In the genomic region with DNA sequence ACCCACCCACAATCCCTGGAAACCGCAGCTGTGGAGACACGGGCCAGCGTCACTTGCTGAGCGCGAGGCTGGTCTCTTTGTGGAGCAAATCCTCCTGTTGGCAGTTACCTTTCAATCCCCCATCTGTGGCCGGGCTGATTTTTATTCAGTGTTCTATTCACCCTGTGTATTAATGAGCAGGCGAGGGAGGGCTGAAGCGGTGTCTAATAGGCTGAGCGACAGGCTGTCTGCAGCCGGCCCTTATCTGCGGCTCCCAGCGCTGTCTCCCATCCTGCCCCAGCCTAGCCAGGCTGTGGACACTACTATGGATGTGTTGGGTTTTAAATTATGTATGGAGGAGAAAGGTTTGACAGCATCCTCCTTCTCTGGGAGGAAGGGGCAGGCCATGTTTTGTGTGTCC, we compare ENCODE assay signal across 13 mouse cellular contexts.
A peak's percentile ranks its signal among the peaks of the same experiment; 100 is the strongest.
DNase-seq lines count a peak whose midpoint lies in the region; ATAC-seq and TF ChIP-seq lines count a peak whose summit lies in the region.
"Had no signal": no experiment of that assay in that cellular context is flagged by ENCODE, and none has a peak within 500 bp of the region (broad histone marks: within the 10 kb centered on the region; RNA-seq: fewer than 3 reads in every experiment).

No protein-coding gene starts in this region.

- no peak for TF ChIP-seq POLR2A in kidney, adult 2 months (IDR thresholded peaks at IDR 0.05; ENCODE audit: low read depth, low read length)

- no peaks in the 10 kb centered on the region for H3K27me3 ChIP-seq in forebrain, embryonic 11.5 days (ENCODE audit: control insufficient read depth, insufficient read depth, low read length)
- H3K27me3 ChIP-seq in hindbrain, postnatal 0 days (ENCODE audit: insufficient read depth, low read length), result no peaks in the 10 kb centered on the region
- H3K27me3 ChIP-seq in midbrain, postnatal 0 days (ENCODE audit: insufficient read depth, low read length), result no peaks in the 10 kb centered on the region
- no peaks in the 10 kb centered on the region for H3K27me3 ChIP-seq in kidney, adult 2 months (replicated peaks; ENCODE audit: control insufficient read depth, insufficient read depth, low read length)
- H3K27me3 ChIP-seq: embryonic facial prominence, embryonic 15.5 days had no signal

- peak; percentile 80 for DNase-seq in heart, adult 11 months
- DNase-seq in heart, adult 18-20 months, result no peak
- peak; percentile 81 for DNase-seq in forebrain, embryonic 11.5 days (ENCODE audit: low spot score)
- DNase-seq in hindbrain, postnatal 0 days (ENCODE audit: low spot score), result peak; percentile 57
- DNase-seq in midbrain, postnatal 0 days (ENCODE audit: low spot score), result peak; percentile 70
- DNase-seq in left cerebral cortex, adult 8-10 months (ENCODE audit: low spot score in 2 of 2), result no peak
- no peak for DNase-seq in kidney, adult 2 months
- DNase-seq in natural killer cell, adult 2 months (ENCODE audit: low spot score in 2 of 2), result no peak
- DNase-seq: gastrocnemius, adult 2 months; heart, postnatal 10 days had no signal

- H3K4me3 ChIP-seq in forebrain, embryonic 11.5 days (ENCODE audit: low read depth, low read length), result no peak overlapping the region
- no peak overlapping the region for H3K4me3 ChIP-seq in hindbrain, postnatal 0 days (ENCODE audit: low read length)
- no peak overlapping the region for H3K4me3 ChIP-seq in midbrain, postnatal 0 days (ENCODE audit: low read depth, low read length)
- H3K4me3 ChIP-seq in kidney, adult 2 months (ENCODE audit: insufficient read depth, low read depth, low read length), result no peak overlapping the region
- H3K4me3 ChIP-seq: embryonic facial prominence, embryonic 15.5 days; gastrocnemius, adult 2 months had no signal

- peak; percentile 90 for ATAC-seq in forebrain, embryonic 11.5 days (replicated peaks; ENCODE audit: low FRiP score)
- ATAC-seq in hindbrain, postnatal 0 days, result peak; percentile 52; the same call in 1 of the 2 replicates
- peak; percentile 52; the same call in 1 of the 2 replicates for ATAC-seq in midbrain, postnatal 0 days (ENCODE audit: low FRiP score)
- ATAC-seq: lung, postnatal 0 days had no signal

- TF ChIP-seq CTCF in hindbrain, postnatal 0 days (IDR thresholded peaks at IDR 0.05; ENCODE audit: low read depth), result no peak
- no peak for TF ChIP-seq CTCF in midbrain, postnatal 0 days (IDR thresholded peaks at IDR 0.05)
- no peak for TF ChIP-seq CTCF in kidney, adult 2 months (conservative IDR thresholded peaks at IDR 0.05; ENCODE audit: insufficient read depth, insufficient read length, low read depth, low read length)

- H3K36me3 ChIP-seq in forebrain, embryonic 11.5 days (ENCODE audit: control insufficient read depth, insufficient read depth, low read length), result no peaks in the 10 kb centered on the region
- no peaks in the 10 kb centered on the region for H3K36me3 ChIP-seq in hindbrain, postnatal 0 days (ENCODE audit: insufficient read depth, low read length)
- no peaks in the 10 kb centered on the region for H3K36me3 ChIP-seq in midbrain, postnatal 0 days (ENCODE audit: insufficient read depth, low read length)
- no peaks in the 10 kb centered on the region for H3K36me3 ChIP-seq in kidney, adult 2 months (ENCODE audit: control insufficient read depth, insufficient read depth, low read length)
- H3K36me3 ChIP-seq: embryonic facial prominence, embryonic 15.5 days had no signal

- H3K9me3 ChIP-seq in forebrain, embryonic 11.5 days (ENCODE audit: control insufficient read depth, low read length), result no peaks in the 10 kb centered on the region
- H3K9me3 ChIP-seq in hindbrain, postnatal 0 days (ENCODE audit: low read length), result no peaks in the 10 kb centered on the region
- H3K9me3 ChIP-seq in midbrain, postnatal 0 days (ENCODE audit: low read length), result no peaks in the 10 kb centered on the region
- H3K9me3 ChIP-seq: embryonic facial prominence, embryonic 15.5 days had no signal

- H3K4me1 ChIP-seq in forebrain, embryonic 11.5 days (replicated peaks; ENCODE audit: control insufficient read depth, insufficient read depth, low read length), result peaks cover 39% of the 10 kb centered on the region
- H3K4me1 ChIP-seq in hindbrain, postnatal 0 days (ENCODE audit: insufficient read depth, low read length), result peaks cover 5% of the 10 kb centered on the region; the same call in 1 of the 2 replicates
- H3K4me1 ChIP-seq in midbrain, postnatal 0 days (ENCODE audit: insufficient read depth, low read length), result no peaks in the 10 kb centered on the region
- H3K4me1 ChIP-seq in kidney, adult 2 months (ENCODE audit: control insufficient read depth, insufficient read depth, low read length), result no peaks in the 10 kb centered on the region

- no peak overlapping the region for H3K9ac ChIP-seq in forebrain, embryonic 11.5 days (ENCODE audit: low read length)
- H3K9ac ChIP-seq in hindbrain, postnatal 0 days (replicated peaks; ENCODE audit: low read length), result no peak overlapping the region
- H3K9ac ChIP-seq in midbrain, postnatal 0 days (replicated peaks; ENCODE audit: low read length, poor library complexity, severe bottlenecking), result no peak overlapping the region
- H3K9ac ChIP-seq: embryonic facial prominence, embryonic 15.5 days had no signal

- H3K27ac ChIP-seq in forebrain, embryonic 11.5 days (ENCODE audit: low read depth, low read length), result peak overlapping the region; percentile 94
- H3K27ac ChIP-seq in hindbrain, postnatal 0 days, result no peak overlapping the region
- H3K27ac ChIP-seq in midbrain, postnatal 0 days (ENCODE audit: low read depth, low read length), result peak overlapping the region; percentile 43
- no peak overlapping the region for H3K27ac ChIP-seq in kidney, adult 2 months (ENCODE audit: insufficient read depth, low read depth, low read length)
- H3K27ac ChIP-seq: embryonic facial prominence, embryonic 15.5 days; gastrocnemius, adult 2 months; kidney, postnatal 0 days had no signal

- 18% methylated on average over 12 of the region's 12 CpGs for WGBS in forebrain, embryonic 11.5 days
- WGBS in hindbrain, postnatal 0 days, result 11% methylated on average over 12 of the region's 12 CpGs
- WGBS in midbrain, postnatal 0 days, result 16% methylated on average over 12 of the region's 12 CpGs
- WGBS in kidney, adult 2 months, result 80% methylated on average over 12 of the region's 12 CpGs

- H3K4me2 ChIP-seq in forebrain, embryonic 11.5 days (ENCODE audit: low read depth, low read length, severe bottlenecking), result no peak overlapping the region
- H3K4me2 ChIP-seq in hindbrain, postnatal 0 days (ENCODE audit: low read depth, low read length), result no peak overlapping the region
- H3K4me2 ChIP-seq in midbrain, postnatal 0 days (ENCODE audit: low read depth, low read length, poor library complexity, severe bottlenecking), result no peak overlapping the region
- H3K4me2 ChIP-seq: embryonic facial prominence, embryonic 15.5 days had no signal

Comparison
In these comparisons a context has a peak if more than half of its experiments do, and no peak if none do; other contexts are left out.
1. DNase-seq: peak in heart, adult 11 months (single experiment), forebrain, embryonic 11.5 days (single experiment), hindbrain, postnatal 0 days (single experiment) and midbrain, postnatal 0 days (single experiment); none in heart, adult 18-20 months (0 of 2), left cerebral cortex, adult 8-10 months (0 of 2), kidney, adult 2 months (single experiment) and natural killer cell, adult 2 months (0 of 2).
2. H3K27ac ChIP-seq: peak in forebrain, embryonic 11.5 days (single experiment) and midbrain, postnatal 0 days (single experiment); none in hindbrain, postnatal 0 days (single experiment) and kidney, adult 2 months (single experiment).
3. Peak in every context shown above with its lines, with median percentiles within 50 percentile points of each other: ATAC-seq.